Mouse (Mus musculus): ENCODE results near the gene Ift80. TPM values are rescaled to one million over a fixed set of nuclear protein-coding genes. Genes with fewer than 3 reads are reported as not detected.
A peak's percentile ranks its signal among the peaks of the same experiment; 100 is the strongest.

Gene Ift80
- total RNA-seq, 2 experiments from 2014 or later, result 22.4 to 29.5 TPM

Small RNAs within 50 kb of the gene (microRNA-seq; reads per million reads assigned to microRNA genes)
- gene Mir15b (2,533 reads per million, percentile 87 among the genes with 10 or more reads in this experiment), gene Mir16-2 (674 reads per million, percentile 71 among the genes with 10 or more reads in this experiment)

Other genes starting within 250 kb of the Ift80 start
- gene 1110032F04Rik, start 135.0 kb downstream of the Ift80 start, total RNA-seq (2021), result 1 to 10 TPM in 1 of 2 experiments, under 1 TPM in 1; 0.40 to 1.1 TPM
- 10 to 100 TPM; 65.9 to 79.6 TPM for gene Smc4, start 168 bp upstream of the Ift80 start, total RNA-seq (2021)
- gene Trim59, start 40.2 kb upstream of the Ift80 start, total RNA-seq (2021), result 10 to 100 TPM; 29.0 to 32.5 TPM
- gene Kpna4, start 122.5 kb upstream of the Ift80 start, total RNA-seq (2021), result 10 to 100 TPM; 50.0 to 54.8 TPM
- not detected for gene Arl14, start 217.8 kb upstream of the Ift80 start, total RNA-seq (2021)